Mouse (Mus musculus) midbrain, embryonic 13.5 days (tissue): ENCODE data around the gene Hapln1. TPM values are rescaled to one million over a fixed set of nuclear protein-coding genes. Genes with fewer than 3 reads are reported as not detected.

Experiments used
- ATAC-seq: fragments of 200-750 bp; cut with Nextera tagmentation; 2 replicates; pipeline ENCODE4 v1.8.0; 2017; ENCODE audit warnings: mild to moderate bottlenecking, moderate TSS enrichment, moderate library complexity
- H3K27ac ChIP-seq: fragments of 300-500 bp; sonication (generic); 2 replicates; pipeline ENCODE4 v1.5.1; 2015; ENCODE audit warnings: inconsistent platforms, mild to moderate bottlenecking, moderate library complexity
- H3K27me3 ChIP-seq: fragments of 300-500 bp; sonication (generic); 2 replicates; pipeline ENCODE4 v1.6.1; 2015; ENCODE audit warnings: mild to moderate bottlenecking, inconsistent platforms
- H3K36me3 ChIP-seq: fragments of 300-500 bp; sonication (generic); 2 replicates; pipeline ENCODE4 v1.6.1; 2015; ENCODE audit warnings: mild to moderate bottlenecking, inconsistent platforms
- H3K4me1 ChIP-seq: fragments of 300-500 bp; sonication (generic); replicated peaks from 2 replicates; pipeline ENCODE4 v1.6.1; 2015; ENCODE audit warnings: inconsistent platforms
- H3K4me2 ChIP-seq: fragments of 300-500 bp; sonication (generic); replicated peaks from 2 replicates; pipeline ENCODE4 v1.6.1; 2015; ENCODE audit warnings: moderate library complexity, mild to moderate bottlenecking, inconsistent platforms
- H3K4me3 ChIP-seq: fragments of 300-500 bp; sonication (generic); replicated peaks from 2 replicates; pipeline ENCODE4 v1.5.1; 2015; ENCODE audit warnings: mild to moderate bottlenecking, inconsistent platforms
- H3K9ac ChIP-seq: fragments of 300-500 bp; sonication (generic); replicated peaks from 2 replicates; pipeline ENCODE4 v1.6.1; 2015; ENCODE audit warnings: mild to moderate bottlenecking, inconsistent platforms
- H3K9me3 ChIP-seq: fragments of 300-500 bp; sonication (generic); 2 replicates; pipeline ENCODE4 v1.6.1; 2016; ENCODE audit warnings: mild to moderate bottlenecking, inconsistent platforms
- WGBS: fragments of 180-500 bp; shearing (Covaris S2); methylation state at CpG from one replicate; pipeline ENCODE4 v1.1.7; 2015; 5-methylcytosine and 5-hydroxymethylcytosine counted together
- polyA plus RNA-seq: library from polyadenylated mRNA; unstranded; fragments of >200 nt; fragmentation: Nextera tagmentation; extraction: Ambion mirVana; gene quantifications from 2 replicates; pipeline ENCODE4 v1.2.1, GENCODE M21; 2015

Hapln1 gene
- polyA plus RNA-seq, 1 experiment from 2014 or later = 0.75 TPM

DNA sequence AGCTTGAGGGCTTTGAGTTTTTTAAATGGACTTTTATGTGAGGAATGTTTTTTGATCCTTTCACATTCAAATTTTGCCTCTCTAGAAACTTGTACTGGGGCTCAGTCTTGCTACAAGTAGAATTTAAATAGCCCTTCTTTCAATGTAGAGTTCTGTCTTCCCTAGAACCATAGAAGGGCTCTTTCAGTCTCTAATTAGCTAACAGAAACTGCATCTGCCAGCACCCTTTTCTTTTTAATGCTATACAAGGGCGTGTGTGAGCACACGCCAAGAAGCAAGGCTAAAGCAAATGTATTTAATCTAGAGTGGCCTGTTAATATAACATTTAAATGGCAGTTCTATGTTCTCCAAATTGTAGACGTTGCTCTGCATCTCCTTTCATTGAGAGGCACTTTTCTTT, 67.8 kb downstream of the Hapln1 start:
- Histone ChIP-seq H3K9ac (no peak overlapping the region), H3K4me1 (no peaks in the 10 kb centered on the region), H3K4me3 (no peak overlapping the region), H3K9me3 (no peaks in the 10 kb centered on the region; the same call in 1 of the 2 replicates), H3K27ac (no peak overlapping the region), H3K4me2 (no peak overlapping the region), H3K36me3 (no peaks in the 10 kb centered on the region), H3K27me3 (no peaks in the 10 kb centered on the region)
- no peak for ATAC-seq
- WGBS = 60% methylated on average over 3 of the region's 3 CpGs

DNA sequence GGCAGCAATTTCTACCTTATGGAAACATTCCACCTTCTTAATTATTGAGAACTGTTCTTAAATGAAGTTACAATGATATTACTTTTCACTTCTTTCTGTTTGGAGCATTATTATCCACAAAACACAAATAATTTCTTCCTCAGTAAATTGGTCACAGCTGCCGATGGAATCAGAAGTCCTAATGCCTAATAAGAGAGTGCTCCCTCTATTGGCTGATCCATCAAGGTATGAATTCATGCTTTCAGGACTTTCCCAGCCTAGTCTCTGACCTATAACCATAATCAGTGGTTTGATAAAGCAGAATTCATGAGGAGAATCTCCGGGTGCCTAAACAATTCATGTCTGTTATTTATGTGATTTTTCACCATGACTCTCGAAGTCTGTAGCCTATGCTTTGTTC, 79.5 kb downstream of the Hapln1 start:
- Histone ChIP-seq H3K36me3 (no peaks in the 10 kb centered on the region), H3K27me3 (no peaks in the 10 kb centered on the region), H3K27ac (no peak overlapping the region), H3K9me3 (no peaks in the 10 kb centered on the region), H3K4me2 (no peak overlapping the region), H3K9ac (no peak overlapping the region), H3K4me3 (no peak overlapping the region), H3K4me1 (no peaks in the 10 kb centered on the region)
- ATAC-seq = no peak
- WGBS = 84% methylated on average over 3 of the region's 3 CpGs

DNA sequence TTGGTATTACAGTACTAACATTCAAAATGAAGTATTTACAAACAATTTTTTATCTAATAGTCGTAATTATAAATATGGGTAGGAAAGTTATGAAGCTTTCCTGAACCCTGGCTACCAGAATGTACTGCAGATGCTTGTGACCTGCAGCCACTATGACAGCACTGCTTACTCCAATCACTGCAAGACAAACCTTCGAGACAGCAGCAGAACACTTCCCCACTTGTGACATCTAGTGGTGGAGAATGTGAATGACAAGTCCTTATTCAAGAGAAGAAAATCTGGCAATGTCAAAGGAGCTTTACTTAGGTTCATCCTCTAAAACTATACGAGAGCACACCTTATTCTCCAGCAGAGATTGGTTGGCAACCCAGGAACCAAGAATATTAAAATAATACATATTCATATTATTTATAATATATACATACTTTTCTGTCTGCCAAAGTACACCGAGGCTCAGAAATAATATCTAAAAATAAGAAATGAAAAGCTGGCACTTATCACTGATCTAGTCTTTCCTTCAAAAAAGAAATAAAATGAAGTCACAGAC, 94.6 kb downstream of the Hapln1 start:
- Histone ChIP-seq H3K4me2 (no peak overlapping the region), H3K4me3 (no peak overlapping the region), H3K9ac (no peak overlapping the region), H3K27me3 (no peaks in the 10 kb centered on the region), H3K36me3 (no peaks in the 10 kb centered on the region), H3K27ac (no peak overlapping the region), H3K9me3 (no peaks in the 10 kb centered on the region), H3K4me1 (no peaks in the 10 kb centered on the region)
- ATAC-seq = peak; percentile 83
- 32% methylated on average over 4 of the region's 4 CpGs for WGBS

DNA sequence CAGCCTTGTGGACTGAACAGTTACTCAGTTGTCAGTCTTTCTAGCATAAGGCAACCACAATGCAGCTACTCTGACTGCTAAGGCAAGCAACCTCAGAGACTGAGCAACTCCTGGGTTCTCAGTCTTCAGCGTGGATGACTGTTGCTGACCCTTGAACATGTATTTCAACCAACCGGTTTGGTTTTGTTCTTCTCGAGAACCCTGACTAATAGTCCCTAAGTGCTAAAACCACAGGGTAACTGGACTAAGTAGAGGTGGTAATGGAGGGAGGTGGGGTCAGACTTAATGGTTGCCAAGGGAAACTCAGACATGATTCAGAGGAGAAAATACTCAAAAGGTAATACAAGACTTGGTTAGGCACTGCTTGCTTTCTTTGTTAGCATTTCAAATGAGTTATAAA, 97.4 kb downstream of the Hapln1 start:
- WGBS = 77% methylated on average over 3 of the region's 3 CpGs
- Histone ChIP-seq H3K4me3 (no peak overlapping the region), H3K9me3 (no peaks in the 10 kb centered on the region), H3K9ac (no peak overlapping the region), H3K27ac (no peak overlapping the region), H3K4me2 (no peak overlapping the region), H3K27me3 (no peaks in the 10 kb centered on the region), H3K36me3 (no peaks in the 10 kb centered on the region), H3K4me1 (no peaks in the 10 kb centered on the region)
- no peak for ATAC-seq

DNA sequence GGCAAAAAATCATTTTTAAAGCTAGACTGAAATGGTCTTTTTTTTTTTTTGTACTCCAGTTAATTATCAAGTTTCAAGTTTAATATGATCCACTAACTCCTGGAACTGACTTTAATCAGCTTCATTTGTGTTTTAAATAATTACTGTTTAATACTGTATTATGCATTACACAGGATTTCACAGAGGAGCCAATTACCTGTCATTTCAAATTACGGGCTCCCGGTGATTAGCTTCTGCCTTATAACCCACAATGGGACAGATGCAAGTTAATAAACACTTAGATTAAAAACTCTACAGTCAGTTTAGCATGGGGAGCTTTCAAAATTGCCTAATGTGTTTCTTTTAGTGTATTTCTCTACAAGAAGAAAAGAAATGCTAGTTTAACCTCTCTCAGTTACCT, 106.0 kb downstream of the Hapln1 start:
- Histone ChIP-seq H3K27ac (no peak overlapping the region), H3K27me3 (no peaks in the 10 kb centered on the region), H3K4me3 (no peak overlapping the region), H3K9ac (no peak overlapping the region), H3K4me1 (no peaks in the 10 kb centered on the region), H3K9me3 (no peaks in the 10 kb centered on the region), H3K4me2 (no peak overlapping the region), H3K36me3 (no peaks in the 10 kb centered on the region)
- 78% methylated on average over 2 of the region's 2 CpGs for WGBS
- ATAC-seq = no peak

DNA sequence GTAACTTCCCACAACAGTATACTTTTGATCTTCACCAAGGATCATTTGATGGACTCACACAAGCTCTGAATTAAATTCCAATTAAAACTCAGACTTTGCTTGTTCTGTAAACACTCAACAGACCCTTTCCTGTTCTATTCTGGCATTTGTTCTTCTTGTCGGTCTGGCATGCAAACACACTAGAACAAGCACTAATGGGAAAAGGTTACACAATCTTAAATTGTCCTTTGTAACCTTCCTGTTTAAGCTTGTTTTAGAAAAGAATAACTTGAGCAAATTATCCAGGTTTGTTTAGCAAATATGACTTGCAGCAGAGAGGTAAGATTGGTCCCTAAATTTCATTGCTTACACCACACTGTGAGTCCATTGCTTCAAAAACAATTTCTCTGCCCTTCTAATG, 113.2 kb downstream of the Hapln1 start:
- Histone ChIP-seq H3K9ac (no peak overlapping the region), H3K27ac (no peak overlapping the region), H3K9me3 (no peaks in the 10 kb centered on the region), H3K4me2 (no peak overlapping the region), H3K4me3 (no peak overlapping the region), H3K36me3 (peaks cover 7% of the 10 kb centered on the region; the same call in 1 of the 2 replicates), H3K4me1 (no peaks in the 10 kb centered on the region), H3K27me3 (no peaks in the 10 kb centered on the region)
- WGBS = 76% methylated on average over 1 of the region's 1 CpGs
- no peak for ATAC-seq

DNA sequence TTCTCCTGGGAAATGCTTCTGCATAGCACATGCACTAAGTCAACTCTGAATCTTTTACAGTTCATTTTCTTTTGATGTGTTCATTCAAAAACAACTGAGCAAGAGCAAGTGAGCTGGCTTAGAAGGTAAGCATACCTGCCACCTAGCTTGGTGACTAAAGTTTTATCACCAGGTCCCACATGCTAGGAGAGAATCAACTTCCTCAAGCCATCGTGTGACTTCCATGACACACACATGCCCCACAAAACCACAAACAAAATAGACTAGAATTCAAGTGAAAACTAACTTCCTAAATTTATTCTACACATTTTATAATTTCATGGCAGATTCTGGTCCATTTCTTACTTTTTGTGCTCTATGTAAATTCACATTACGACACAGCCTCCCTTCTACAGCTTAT, 113.7 kb downstream of the Hapln1 start:
- Histone ChIP-seq H3K36me3 (peaks cover 7% of the 10 kb centered on the region; the same call in 1 of the 2 replicates), H3K4me3 (no peak overlapping the region), H3K4me2 (no peak overlapping the region), H3K27me3 (no peaks in the 10 kb centered on the region), H3K9me3 (no peaks in the 10 kb centered on the region), H3K27ac (no peak overlapping the region), H3K9ac (no peak overlapping the region), H3K4me1 (no peaks in the 10 kb centered on the region)
- ATAC-seq = no peak
- 91% methylated on average over 2 of the region's 2 CpGs for WGBS

DNA sequence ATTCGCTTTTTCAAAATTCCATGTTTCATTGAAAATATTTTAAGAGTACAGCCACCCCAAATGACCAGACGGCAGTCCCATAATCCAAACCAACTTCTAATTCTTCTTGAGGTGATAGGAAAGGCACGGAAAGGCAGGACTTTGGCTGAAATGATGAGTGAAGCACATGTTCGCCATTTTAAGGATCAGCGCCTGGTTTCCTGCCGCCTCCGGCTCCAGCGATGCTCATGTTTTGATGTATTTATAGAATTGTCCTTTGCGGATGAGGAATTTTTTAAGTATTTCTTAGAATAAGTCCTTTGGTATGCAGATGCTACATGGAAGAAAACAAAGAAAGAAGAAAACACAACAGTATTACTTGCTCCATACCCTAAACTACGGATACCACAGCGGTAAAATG, 117.5 kb downstream of the Hapln1 start:
- no peak overlapping the region for H3K27ac ChIP-seq
- WGBS = 95% methylated on average over 11 of the region's 11 CpGs
- no peaks in the 10 kb centered on the region for H3K4me1 ChIP-seq
- no peak overlapping the region for H3K4me3 ChIP-seq
- no peaks in the 10 kb centered on the region for H3K9me3 ChIP-seq
- H3K4me2 ChIP-seq = no peak overlapping the region
- H3K36me3 ChIP-seq = peaks cover 20% of the 10 kb centered on the region
- H3K27me3 ChIP-seq = no peaks in the 10 kb centered on the region
- no peak overlapping the region for H3K9ac ChIP-seq
- no peak for ATAC-seq

Other genes with a start within 250 kb of the Hapln1 start
- 42.9 and 51.6 TPM in 2 replicates for gene Vcan, start 202.7 kb downstream of the Hapln1 start, polyA plus RNA-seq